Mouse (Mus musculus) CH12.LX (cell line): Measurements from ENCODE around the gene Isyna1. TPM values are rescaled to one million over a fixed set of nuclear protein-coding genes. Genes with fewer than 3 reads are reported as not detected.

Experiments
- DNase-seq: peaks from one replicate; pipeline ENCODE4 v3.0.0-alpha.2; 2013; ENCODE audit errors: extremely low read depth
- H3K27ac ChIP-seq: 2 replicates; pipeline ENCODE4 v1.5.1; 2012; ENCODE audit warnings: low read depth, mild to moderate bottlenecking, control low read depth, moderate library complexity; ENCODE audit not compliant: insufficient read depth
- H3K27me3 ChIP-seq: replicated peaks from 2 replicates; pipeline ENCODE3; 2012; ENCODE audit warnings: inconsistent platforms
- H3K36me3 ChIP-seq, 2 experiments: replicated peaks in 1 of 2; 2 replicates each; pipeline versions ENCODE3 to v1.6.1; 2012; ENCODE audit warnings: inconsistent platforms in 1 of 2, low read length in 1 of 2, mild to moderate bottlenecking in 1 of 2, mixed read lengths in 1 of 2, moderate library complexity in 1 of 2; ENCODE audit not compliant: control insufficient read depth in 1 of 2, insufficient read depth in 1 of 2
- H3K4me1 ChIP-seq, 2 experiments: 2 replicates each; pipeline ENCODE4 v1.6.1; 2012; ENCODE audit warnings: inconsistent platforms in 1 of 2, moderate library complexity in 1 of 2; ENCODE audit not compliant: insufficient read depth in 2 of 2, control insufficient read depth in 1 of 2
- H3K4me2 ChIP-seq: 2 replicates; pipeline ENCODE4 v1.6.1; 2012; ENCODE audit warnings: low read depth, mild to moderate bottlenecking, control low read depth; ENCODE audit not compliant: poor library complexity, insufficient read depth, severe bottlenecking
- H3K4me3 ChIP-seq, 3 experiments: fragments of 150-350 bp in 1 of 3; sonication (generic) in 1 of 3; replicated peaks in 1 of 3; 2 replicates each; pipeline versions ENCODE3 to v1.5.1; 2011 to 2012; ENCODE audit warnings: low read depth in 2 of 3, low read length in 2 of 3, mild to moderate bottlenecking in 2 of 3, moderate library complexity in 2 of 3, control low read depth in 1 of 3, improper control_type of control experiment in 1 of 3, inconsistent platforms in 1 of 3, mixed read lengths in 1 of 3; ENCODE audit not compliant: poor library complexity in 1 of 3
- H3K79me2 ChIP-seq: replicated peaks from 2 replicates; pipeline ENCODE4 v1.6.1; 2012; ENCODE audit warnings: mild to moderate bottlenecking, moderate library complexity; ENCODE audit not compliant: control insufficient read depth, poor library complexity, insufficient read depth, severe bottlenecking; ENCODE audit errors: extremely low read depth
- H3K9ac ChIP-seq: 2 replicates; pipeline ENCODE4 v1.6.1; 2012; ENCODE audit warnings: low read depth, mild to moderate bottlenecking, control low read depth, moderate library complexity; ENCODE audit not compliant: insufficient read depth
- H3K9me3 ChIP-seq: replicated peaks from 2 replicates; pipeline ENCODE3; 2012; ENCODE audit warnings: low read length, inconsistent platforms, mixed read lengths
- CTCF ChIP-seq, 2 experiments: IDR thresholded peaks in 1 of 2; conservative IDR thresholded peaks in 1 of 2; 2 replicates each; pipeline ENCODE4 v1.5.1; 2011 to 2012; ENCODE audit warnings: low read depth in 2 of 2, low read length in 2 of 2, improper control_type of control experiment in 1 of 2, inconsistent platforms in 1 of 2, mild to moderate bottlenecking in 1 of 2, moderate library complexity in 1 of 2
- ELF1 ChIP-seq: IDR thresholded peaks from 2 replicates; pipeline ENCODE4 v1.6.1; 2014; ENCODE audit warnings: low read depth, mild to moderate bottlenecking, inconsistent platforms, low read length, improper control_type of control experiment
- KAT2A ChIP-seq: IDR thresholded peaks from 2 replicates; pipeline ENCODE4 v1.6.1; 2012; ENCODE audit warnings: low read length, improper control_type of control experiment, inconsistent platforms; ENCODE audit not compliant: insufficient replicate concordance
- MEF2A ChIP-seq: IDR thresholded peaks from 2 replicates; pipeline ENCODE4 v1.6.1; 2014; ENCODE audit warnings: low read depth, mild to moderate bottlenecking, inconsistent platforms, low read length, improper control_type of control experiment, borderline replicate concordance
- MXI1 ChIP-seq: IDR thresholded peaks from 2 replicates; pipeline ENCODE4 v1.6.1; 2011; ENCODE audit warnings: mild to moderate bottlenecking, low read depth, low read length, improper control_type of control experiment
- POLR2A ChIP-seq: IDR thresholded peaks from 2 replicates; pipeline ENCODE4 v1.6.1; 2011; ENCODE audit warnings: low read depth, mild to moderate bottlenecking, improper control_type of control experiment, low read length
- POLR2AphosphoS2 ChIP-seq: IDR thresholded peaks from 2 replicates; pipeline ENCODE4 v1.6.1; 2011; ENCODE audit warnings: low read depth, low read length, improper control_type of control experiment
- RCOR1 ChIP-seq: conservative IDR thresholded peaks from 2 replicates; pipeline ENCODE4 v1.6.1; 2012; ENCODE audit warnings: low read depth, mild to moderate bottlenecking, inconsistent platforms, low read length, improper control_type of control experiment
- SMC3 ChIP-seq: IDR thresholded peaks from 2 replicates; pipeline ENCODE4 v1.6.1; 2011; ENCODE audit warnings: low read depth, low read length, improper control_type of control experiment
- UBTF ChIP-seq: IDR thresholded peaks from 2 replicates; pipeline ENCODE4 v1.6.1; 2012; ENCODE audit warnings: low read depth, mild to moderate bottlenecking, inconsistent platforms, low read length, improper control_type of control experiment, moderate library complexity
- ZC3H11A ChIP-seq: IDR thresholded peaks from 2 replicates; pipeline ENCODE4 v1.6.1; 2012; ENCODE audit warnings: low read depth, mild to moderate bottlenecking, inconsistent platforms, low read length, improper control_type of control experiment
- ZMIZ1 ChIP-seq: IDR thresholded peaks from 2 replicates; pipeline ENCODE4 v1.6.1; 2012; ENCODE audit warnings: low read depth, mild to moderate bottlenecking, inconsistent platforms, low read length, improper control_type of control experiment
- dilution Hi-C: fragments of 300-500 bp; cut with MboI; formaldehyde crosslinking; loops from 2 replicates; pipeline ENCODE4 v1.14.3; 2020; ENCODE audit warnings: low sequenced_read_pairs; ENCODE audit not compliant: extremely low pct_unique_long_range_greater_than_20kb, extremely low pct_ligation_motif_present
- in situ Hi-C: fragments of 300-500 bp; cut with MboI; formaldehyde crosslinking; loops from 3 replicates; pipeline ENCODE4 v1.14.3; 2019; ENCODE audit warnings: low sequenced_read_pairs, low pct_ligation_motif_present, low pct_unique_long_range_greater_than_20kb, mixed read lengths
- polyA plus RNA-seq: library from polyadenylated mRNA; unstranded; fragments of >175 nt; gene quantifications from 2 replicates; pipeline ENCODE4 v1.2.1, GENCODE M21; 2012; ENCODE audit warnings: low read depth; ENCODE audit not compliant: insufficient read length
- total RNA-seq, 2 experiments: library from RNA; depleted of rRNA; stranded (reverse); fragments of 300-350 nt in 1 of 2; fragments of >200 nt in 1 of 2; gene quantifications; 2 replicates each; pipeline ENCODE4 v1.2.3; 2012 to 2014

Isyna1 gene
- total and polyA plus RNA-seq, 3 experiments, result 99.9 to 163 (median 141) TPM

- H3K27ac ChIP-seq, result no peak overlapping the region
- DNase-seq, result no peak
- H3K9me3 ChIP-seq, result peaks cover 16% of the 10 kb centered on the region
- H3K4me1 ChIP-seq, result peaks cover 5 to 22% of the 10 kb centered on the region in 2 experiments
- peaks cover 2% of the 10 kb centered on the region; the same call in 1 of the 2 replicates for H3K79me2 ChIP-seq
- peaks cover 61 to 81% of the 10 kb centered on the region in 2 experiments for H3K36me3 ChIP-seq
- TF ChIP-seq POLR2AphosphoS2 (peak; percentile 59; the same call in 1 of the 2 replicates), CTCF (conservative IDR thresholded peaks at IDR 0.05 in 1 of 2, IDR thresholded peaks at IDR 0.05 in 1 of 2; ENCODE audit: low read depth in 2 of 2, low read length in 2 of 2) (no peak), POLR2A (no peak)
- TF ChIP-seq, all 38 proteins: peak for 1
- dilution Hi-C loops, result no loop called here
- H3K4me2 ChIP-seq, result no peak overlapping the region
- H3K27me3 ChIP-seq, result no peaks in the 10 kb centered on the region
- no peak overlapping the region for H3K9ac ChIP-seq
- H3K4me3 ChIP-seq, result no peak overlapping the region
- in situ Hi-C loops, result no loop called here
Measured at GRCm38 (mm10) chr8:70597417-70598272, 3.5 kb downstream of the Isyna1 start.

DNA sequence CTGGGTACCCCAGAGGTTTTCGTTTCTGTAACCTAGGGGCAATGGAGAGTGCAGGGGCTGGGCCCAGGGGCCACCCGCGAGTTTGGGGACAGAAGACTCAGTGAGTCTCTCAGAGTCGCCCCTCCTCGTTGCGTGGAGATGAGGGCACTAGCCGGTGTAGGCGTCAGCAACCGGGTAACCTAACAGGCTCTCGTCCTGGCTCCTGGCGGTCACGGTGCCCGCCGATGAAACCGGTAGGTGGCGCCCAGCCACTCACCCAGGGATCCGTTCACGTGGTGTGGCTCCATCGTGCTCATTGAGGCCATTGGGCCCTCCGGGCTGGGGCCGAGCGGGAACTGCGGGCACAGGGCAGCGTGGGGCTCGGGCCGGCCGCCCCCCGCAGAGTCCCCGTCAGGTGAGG lies 4.1 kb downstream of the Isyna1 start:
- Histone ChIP-seq H3K36me3 (peaks cover 63 to 81% of the 10 kb centered on the region in 2 experiments), H3K27ac (no peak overlapping the region), H3K4me2 (no peak overlapping the region), H3K9ac (no peak overlapping the region), H3K4me1 (peaks cover 5 to 18% of the 10 kb centered on the region in 2 experiments), H3K4me3 (no peak overlapping the region), H3K27me3 (no peaks in the 10 kb centered on the region), H3K9me3 (peaks cover 16% of the 10 kb centered on the region), H3K79me2 (peaks cover 2% of the 10 kb centered on the region; the same call in 1 of the 2 replicates)
- in situ Hi-C loops (no loop called here), dilution Hi-C loops (no loop called here)
- no peak for TF ChIP-seq KAT2A
- no peak for TF ChIP-seq MXI1
- no peak for TF ChIP-seq ELF1
- TF ChIP-seq SMC3, result no peak
- no peak for TF ChIP-seq ZC3H11A
- no peak for TF ChIP-seq RCOR1
- DNase-seq, result no peak

- dilution Hi-C loops, result no loop called here
- H3K27ac ChIP-seq, result no peak overlapping the region
- no peak for DNase-seq
- no peak overlapping the region for H3K4me3 ChIP-seq
- H3K9ac ChIP-seq, result no peak overlapping the region
- H3K27me3 ChIP-seq, result no peaks in the 10 kb centered on the region
- TF ChIP-seq ELF1 (no peak), ZMIZ1 (no peak), CTCF (conservative IDR thresholded peaks at IDR 0.05 in 1 of 2, IDR thresholded peaks at IDR 0.05 in 1 of 2; ENCODE audit: low read depth in 2 of 2, low read length in 2 of 2) (no peak), MEF2A (no peak), UBTF (no peak)
- peaks cover 5 to 14% of the 10 kb centered on the region in 2 experiments for H3K4me1 ChIP-seq
- peaks cover 16% of the 10 kb centered on the region for H3K9me3 ChIP-seq
- in situ Hi-C loops, result no loop called here
- peaks cover 63 to 81% of the 10 kb centered on the region in 2 experiments for H3K36me3 ChIP-seq
- H3K79me2 ChIP-seq, result peaks cover 2% of the 10 kb centered on the region; the same call in 1 of the 2 replicates
- no peak overlapping the region for H3K4me2 ChIP-seq
Measured at GRCm38 (mm10) chr8:70598722-70599121, 4.5 kb downstream of the Isyna1 start.
